Mouse (Mus musculus): ENCODE data around the gene Olfr845.

Gene Olfr845

GRCm38 (mm10) chr9:19336157-19336556 lies at the start of gene Olfr845:
Gene Olfr845, plus strand, starts transcription at chr9:19336457.
- DNase-seq = no peak

GRCm38 (mm10) chr9:19316047-19316446 lies 20.2 kb upstream of the Olfr845 start, which contains the start of gene Olfr844:
Gene Olfr844, plus strand, starts transcription at chr9:19316347.
- DNase-seq = no peak

GRCm38 (mm10) chr9:19363905-19364304 lies 27.6 kb downstream of the Olfr845 start, which contains the start of gene Olfr846:
Gene Olfr846, minus strand, starts transcription at chr9:19364005.
- no peak for DNase-seq

- DNase-seq = no peak
Measured at GRCm38 (mm10) chr9:19378569-19378968, 42.3 kb downstream of the Olfr845 start, which contains the start of gene Olfr847. Gene Olfr847, minus strand, starts transcription at chr9:19378669.
